Mouse (Mus musculus) limb, embryonic 14.5 days (tissue): ENCODE measurements around the gene Hsd17b13. TPM values are rescaled to one million over a fixed set of nuclear protein-coding genes. Genes with fewer than 3 reads are reported as not detected.

Experiments used
- ATAC-seq: fragments of 200-750 bp; cut with Nextera tagmentation; 2 replicates; pipeline ENCODE4 v1.8.0; 2017; ENCODE audit warnings: low read depth, moderate number of reproducible peaks, moderate TSS enrichment; ENCODE audit not compliant: low FRiP score
- DNase-seq: peaks from one replicate; pipeline ENCODE4 v3.0.0-alpha.2; 2015; ENCODE audit warnings: low spot score
- H3K27ac ChIP-seq: fragments of 300-500 bp; sonication (generic); replicated peaks from 2 replicates; pipeline ENCODE4 v1.5.1; 2014; ENCODE audit warnings: low read depth, mild to moderate bottlenecking, low read length, moderate library complexity, mixed read lengths
- H3K27me3 ChIP-seq: fragments of 300-500 bp; sonication (generic); 2 replicates; pipeline ENCODE4 v1.6.1; 2014; ENCODE audit warnings: low read length, mixed read lengths; ENCODE audit not compliant: control insufficient read depth, insufficient read depth
- H3K36me3 ChIP-seq: fragments of 300-500 bp; sonication (generic); 2 replicates; pipeline ENCODE4 v1.6.1; 2014; ENCODE audit warnings: mild to moderate bottlenecking, low read length, moderate library complexity, mixed read lengths; ENCODE audit not compliant: control insufficient read depth, insufficient read depth
- H3K4me1 ChIP-seq: fragments of 300-500 bp; sonication (generic); 2 replicates; pipeline ENCODE4 v1.6.1; 2014; ENCODE audit warnings: antibody characterized with exemption, low read length, mixed read lengths; ENCODE audit not compliant: control insufficient read depth, insufficient read depth
- H3K4me2 ChIP-seq: fragments of 300-500 bp; sonication (generic); replicated peaks from 2 replicates; pipeline ENCODE4 v1.6.1; 2014; ENCODE audit warnings: low read depth, mild to moderate bottlenecking, low read length, moderate library complexity; ENCODE audit not compliant: severe bottlenecking
- H3K4me3 ChIP-seq: fragments of 300-500 bp; sonication (generic); replicated peaks from 2 replicates; pipeline ENCODE4 v1.5.1; 2014; ENCODE audit warnings: low read length
- H3K9ac ChIP-seq: fragments of 300-500 bp; sonication (generic); 2 replicates; pipeline ENCODE4 v1.6.1; 2014; ENCODE audit warnings: mild to moderate bottlenecking, low read depth, low read length, moderate library complexity; ENCODE audit not compliant: severe bottlenecking
- H3K9me3 ChIP-seq: fragments of 300-500 bp; sonication (generic); 2 replicates; pipeline ENCODE4 v1.6.1; 2016; ENCODE audit warnings: low read length; ENCODE audit not compliant: control insufficient read depth
- POLR2A ChIP-seq: fragments of 200-500 bp; IDR thresholded peaks from 2 replicates; pipeline ENCODE4 v1.8.0; 2012; ENCODE audit warnings: inconsistent platforms, mild to moderate bottlenecking, moderate library complexity, borderline replicate concordance; ENCODE audit not compliant: insufficient read depth, insufficient read length; ENCODE audit errors: extremely low read depth
- WGBS: fragments of 180-500 bp; shearing (Covaris S2); extraction: QIAGEN DNeasy Blood & Tissue Kit; methylation state at CpG from one replicate; pipeline ENCODE4 v1.1.7; 2014; 5-methylcytosine and 5-hydroxymethylcytosine counted together
- polyA plus RNA-seq, 2 experiments: library from polyadenylated mRNA; depleted of rRNA in 1 of 2; stranded (reverse) in 1 of 2; unstranded in 1 of 2; fragments of >200 nt; fragmentation: Nextera tagmentation in 1 of 2; extraction: Ambion mirVana in 1 of 2; gene quantifications; 2 replicates each; pipeline versions ENCODE4 v1.2.1 to v1.2.3; 2012 to 2014

Gene Hsd17b13
- polyA plus RNA-seq, 2 experiments = 0.04 to 0.17 TPM

GRCm38 (mm10) chr5:103980705-103981560 is 3.7 kb upstream of the Hsd17b13 start:
- ATAC-seq (no peak), DNase-seq (no peak)
- H3K9me3 ChIP-seq = no peaks in the 10 kb centered on the region
- H3K27ac ChIP-seq = no peak overlapping the region
- no peaks in the 10 kb centered on the region for H3K4me1 ChIP-seq
- H3K36me3 ChIP-seq = no peaks in the 10 kb centered on the region
- no peak overlapping the region for H3K9ac ChIP-seq
- no peaks in the 10 kb centered on the region for H3K27me3 ChIP-seq
- 79% methylated on average over 9 of the region's 9 CpGs for WGBS
- no peak for TF ChIP-seq POLR2A
- H3K4me3 ChIP-seq = no peak overlapping the region
- no peak overlapping the region for H3K4me2 ChIP-seq

DNA sequence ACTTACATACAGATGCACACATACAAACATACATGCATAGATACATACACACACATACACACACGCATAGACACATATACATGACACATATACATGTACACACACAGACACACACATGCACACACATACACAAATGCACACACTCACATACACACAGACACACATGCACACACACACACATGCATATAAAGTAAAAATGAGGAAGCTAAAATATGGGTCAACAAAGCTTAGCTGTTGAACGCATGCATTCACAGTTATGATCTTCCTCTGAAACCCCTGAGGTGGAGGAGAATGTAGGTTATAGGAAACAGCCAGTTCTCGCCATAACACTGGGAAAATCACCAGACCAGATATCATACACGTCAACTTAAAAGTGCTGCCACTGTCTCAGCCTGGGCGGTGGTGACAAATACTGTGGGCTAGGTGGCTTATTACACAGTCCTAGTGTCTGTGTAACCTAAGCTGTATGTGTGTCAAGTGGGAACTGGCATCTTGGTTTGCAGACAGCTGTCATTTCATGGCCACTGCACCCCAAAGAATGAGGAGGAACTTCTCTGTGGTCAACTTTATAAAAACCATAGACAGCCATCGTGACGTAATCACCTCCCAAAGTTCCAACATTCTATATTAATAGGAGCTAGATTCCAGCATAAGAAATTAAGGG is 829 bp upstream of the Hsd17b13 start:
- no peaks in the 10 kb centered on the region for H3K36me3 ChIP-seq
- no peak overlapping the region for H3K4me2 ChIP-seq
- DNase-seq (no peak), ATAC-seq (no peak)
- H3K9me3 ChIP-seq = no peaks in the 10 kb centered on the region
- WGBS = 84% methylated on average over 7 of the region's 7 CpGs
- no peak overlapping the region for H3K27ac ChIP-seq
- no peak overlapping the region for H3K4me3 ChIP-seq
- no peaks in the 10 kb centered on the region for H3K27me3 ChIP-seq
- no peak overlapping the region for H3K9ac ChIP-seq
- H3K4me1 ChIP-seq = no peaks in the 10 kb centered on the region
- no peak for TF ChIP-seq POLR2A

- no peak overlapping the region for H3K27ac ChIP-seq
- H3K4me2 ChIP-seq = no peak overlapping the region
- no peaks in the 10 kb centered on the region for H3K27me3 ChIP-seq
- TF ChIP-seq POLR2A = no peak
- H3K4me3 ChIP-seq = no peak overlapping the region
- H3K9ac ChIP-seq = no peak overlapping the region
- H3K9me3 ChIP-seq = no peaks in the 10 kb centered on the region
- ATAC-seq = no peak
- WGBS = 78% methylated on average over 7 of the region's 7 CpGs
- no peaks in the 10 kb centered on the region for H3K36me3 ChIP-seq
- H3K4me1 ChIP-seq = no peaks in the 10 kb centered on the region
- DNase-seq = no peak
Measured at GRCm38 (mm10) chr5:103975736-103976135, 1.5 kb downstream of the Hsd17b13 start.

DNA sequence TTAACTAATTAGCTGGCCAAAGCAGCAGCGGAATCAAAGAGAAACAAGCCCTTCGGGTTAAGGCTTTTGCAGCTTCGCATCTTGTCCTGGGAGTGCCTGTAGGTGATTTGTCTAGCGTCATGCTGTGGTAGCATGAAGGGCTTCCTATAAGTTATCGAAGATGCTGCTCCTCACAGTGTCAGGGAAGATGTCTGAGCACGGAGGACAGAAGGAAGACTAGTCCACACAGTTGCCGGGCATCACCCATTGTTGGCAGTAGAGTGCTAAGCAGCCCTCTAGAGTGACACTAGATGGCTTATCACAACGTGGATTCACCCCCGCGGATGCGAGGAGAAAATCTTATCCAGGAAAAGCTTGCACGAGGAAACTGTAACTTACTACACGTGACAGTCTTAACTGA is 4.4 kb downstream of the Hsd17b13 start:
- no peak overlapping the region for H3K27ac ChIP-seq
- H3K4me1 ChIP-seq = 0 out of 2 replicates have a peak, but pooled peaks cover 5% of the 10 kb centered on the region
- ATAC-seq (no peak), DNase-seq (no peak)
- no peaks in the 10 kb centered on the region for H3K27me3 ChIP-seq
- H3K36me3 ChIP-seq = no peaks in the 10 kb centered on the region
- 78% methylated on average over 13 of the region's 13 CpGs for WGBS
- no peak overlapping the region for H3K9ac ChIP-seq
- no peaks in the 10 kb centered on the region for H3K9me3 ChIP-seq
- TF ChIP-seq POLR2A = no peak
- H3K4me3 ChIP-seq = no peak overlapping the region
- H3K4me2 ChIP-seq = no peak overlapping the region

DNA sequence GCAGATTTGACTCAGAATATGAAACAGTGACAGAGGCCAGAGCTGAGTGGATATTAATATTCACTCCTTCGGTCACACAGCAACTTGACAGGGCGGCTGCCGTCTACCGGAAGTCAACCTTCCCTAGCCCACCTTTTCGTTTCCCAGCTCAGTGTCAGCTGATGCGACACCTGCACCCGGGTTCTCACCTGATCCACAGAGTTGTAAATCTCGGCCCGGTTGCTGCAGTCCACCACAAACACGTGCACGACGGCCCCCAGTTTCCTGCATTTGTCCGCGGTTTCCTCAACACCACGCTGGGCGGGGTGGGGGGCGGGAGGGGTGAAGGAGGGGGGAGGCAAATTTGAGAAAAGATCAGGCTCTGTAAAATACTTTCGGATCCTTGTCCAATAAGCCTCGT is 4.8 kb downstream of the Hsd17b13 start:
- Histone ChIP-seq H3K4me2 (peak overlapping the region; percentile 25; the same call in 1 of the 2 replicates), H3K27me3 (no peaks in the 10 kb centered on the region), H3K9ac (no peak overlapping the region), H3K36me3 (no peaks in the 10 kb centered on the region), H3K4me3 (0 out of 2 replicates have a peak overlapping the region, but pooled peaks have one; percentile 7), H3K4me1 (0 out of 2 replicates have a peak, but pooled peaks cover 5% of the 10 kb centered on the region), H3K27ac (no peak overlapping the region), H3K9me3 (no peaks in the 10 kb centered on the region)
- no peak for TF ChIP-seq POLR2A
- DNase-seq = no peak
- no peak for ATAC-seq
- WGBS = 47% methylated on average over 19 of the region's 19 CpGs
